Mouse (Mus musculus): ENCODE measurements around the gene Id4.

- TF ChIP-seq TAL1 (IDR thresholded peaks at IDR 0.05; ENCODE audit: low read length) = no peak
- TF ChIP-seq GATA1 (IDR thresholded peaks at IDR 0.05; ENCODE audit: low read length) = no peak
Measured at GRCm38 (mm10) chr13:48274107-48274506, 13.1 kb downstream of the Id4 start.
